Mouse (Mus musculus) liver, adult 2 months (tissue): ENCODE data around the gene Znrf2.

Experiments used
- CTCF ChIP-seq: fragments of 200-500 bp; IDR thresholded peaks from 2 replicates; pipeline ENCODE4 v1.5.1; 2011; ENCODE audit warnings: low read depth, low read length, control low read depth
- POLR2A ChIP-seq: fragments of 200-500 bp; IDR thresholded peaks from 2 replicates; pipeline ENCODE4 v1.6.1; 2011; ENCODE audit warnings: low read length, control low read depth; ENCODE audit not compliant: insufficient read depth; ENCODE audit errors: extremely low read depth

- TF ChIP-seq CTCF (no peak), POLR2A (no peak)
Observed at GRCm38 (mm10) chr6:54902547-54902946, 85.8 kb downstream of the Znrf2 start.
